Mouse (Mus musculus) heart, embryonic 13.5 days (tissue): Measurements from ENCODE around the gene Dok3. TPM values are rescaled to one million over a fixed set of nuclear protein-coding genes. Genes with fewer than 3 reads are reported as not detected.
A peak's percentile ranks its signal among the peaks of the same experiment; 100 is the strongest.

Experiments used
- ATAC-seq: fragments of 200-750 bp; cut with Nextera tagmentation; 2 replicates; pipeline ENCODE4 v1.8.0; 2017; ENCODE audit warnings: moderate TSS enrichment; ENCODE audit not compliant: insufficient number of reproducible peaks, low FRiP score, low TSS enrichment; ENCODE audit errors: extremely low read depth
- H3K27ac ChIP-seq: fragments of 300-500 bp; sonication (generic); replicated peaks from 2 replicates; pipeline ENCODE4 v1.5.1; 2015; ENCODE audit warnings: moderate library complexity, mild to moderate bottlenecking, inconsistent platforms
- H3K27me3 ChIP-seq: fragments of 300-500 bp; sonication (generic); replicated peaks from 2 replicates; pipeline ENCODE4 v1.6.1; 2015; ENCODE audit warnings: mild to moderate bottlenecking, inconsistent platforms
- H3K36me3 ChIP-seq: fragments of 300-500 bp; sonication (generic); 2 replicates; pipeline ENCODE4 v1.6.1; 2015; ENCODE audit warnings: mild to moderate bottlenecking, inconsistent platforms
- H3K4me1 ChIP-seq: fragments of 300-500 bp; sonication (generic); 2 replicates; pipeline ENCODE4 v1.6.1; 2015; ENCODE audit warnings: inconsistent platforms
- H3K4me2 ChIP-seq: fragments of 300-500 bp; sonication (generic); 2 replicates; pipeline ENCODE4 v1.6.1; 2015; ENCODE audit warnings: inconsistent platforms, mild to moderate bottlenecking, moderate library complexity
- H3K4me3 ChIP-seq: fragments of 300-500 bp; sonication (generic); 2 replicates; pipeline ENCODE4 v1.5.1; 2015; ENCODE audit warnings: moderate library complexity, mild to moderate bottlenecking, inconsistent platforms
- H3K9ac ChIP-seq: fragments of 300-500 bp; sonication (generic); 2 replicates; pipeline ENCODE4 v1.6.1; 2015; ENCODE audit warnings: inconsistent platforms, mild to moderate bottlenecking, moderate library complexity
- H3K9me3 ChIP-seq: fragments of 300-500 bp; sonication (generic); 2 replicates; pipeline ENCODE4 v1.6.1; 2016; ENCODE audit warnings: inconsistent platforms
- WGBS: fragments of 180-500 bp; shearing (Covaris S2); methylation state at CpG from one replicate; pipeline ENCODE4 v1.1.7; 2015; ENCODE audit warnings: mixed read lengths; 5-methylcytosine and 5-hydroxymethylcytosine counted together
- polyA plus RNA-seq: library from polyadenylated mRNA; unstranded; fragments of >200 nt; fragmentation: Nextera tagmentation; extraction: Ambion mirVana; gene quantifications from 2 replicates; pipeline ENCODE4 v1.2.1, GENCODE M21; 2015

Dok3 gene
- polyA plus RNA-seq, 1 experiment from 2014 or later, result 1.2 TPM

GRCm38 (mm10) chr13:55567949-55568348 lies 38.9 kb upstream of the Dok3 start:
- ATAC-seq, result no peak
- peaks cover 44% of the 10 kb centered on the region for H3K36me3 ChIP-seq
- H3K4me3 ChIP-seq, result no peak overlapping the region
- 79% methylated on average over 2 of the region's 2 CpGs for WGBS
- no peak overlapping the region for H3K9ac ChIP-seq
- H3K4me1 ChIP-seq, result peaks cover 12% of the 10 kb centered on the region
- H3K9me3 ChIP-seq, result no peaks in the 10 kb centered on the region
- H3K4me2 ChIP-seq, result no peak overlapping the region
- no peak overlapping the region for H3K27ac ChIP-seq
- no peaks in the 10 kb centered on the region for H3K27me3 ChIP-seq

- 76% methylated on average over 6 of the region's 6 CpGs for WGBS
- Histone ChIP-seq H3K27ac (no peak overlapping the region), H3K9me3 (no peaks in the 10 kb centered on the region), H3K36me3 (peaks cover 44% of the 10 kb centered on the region), H3K9ac (0 out of 2 replicates have a peak overlapping the region, but pooled peaks have one; percentile 44), H3K4me2 (no peak overlapping the region), H3K27me3 (no peaks in the 10 kb centered on the region), H3K4me3 (no peak overlapping the region), H3K4me1 (peaks cover 12% of the 10 kb centered on the region)
- ATAC-seq, result no peak
These were observed 37.9 kb upstream of the Dok3 start for GRCm38 (mm10) chr13:55567001-55567400.

GRCm38 (mm10) chr13:55563266-55563879 lies 34.3 kb upstream of the Dok3 start:
- Histone ChIP-seq H3K4me3 (no peak overlapping the region), H3K36me3 (peaks cover 42% of the 10 kb centered on the region), H3K9me3 (no peaks in the 10 kb centered on the region), H3K9ac (no peak overlapping the region), H3K4me2 (no peak overlapping the region), H3K4me1 (no peaks in the 10 kb centered on the region), H3K27me3 (no peaks in the 10 kb centered on the region), H3K27ac (no peak overlapping the region)
- 87% methylated on average over 7 of the region's 7 CpGs for WGBS
- no peak for ATAC-seq

DNA sequence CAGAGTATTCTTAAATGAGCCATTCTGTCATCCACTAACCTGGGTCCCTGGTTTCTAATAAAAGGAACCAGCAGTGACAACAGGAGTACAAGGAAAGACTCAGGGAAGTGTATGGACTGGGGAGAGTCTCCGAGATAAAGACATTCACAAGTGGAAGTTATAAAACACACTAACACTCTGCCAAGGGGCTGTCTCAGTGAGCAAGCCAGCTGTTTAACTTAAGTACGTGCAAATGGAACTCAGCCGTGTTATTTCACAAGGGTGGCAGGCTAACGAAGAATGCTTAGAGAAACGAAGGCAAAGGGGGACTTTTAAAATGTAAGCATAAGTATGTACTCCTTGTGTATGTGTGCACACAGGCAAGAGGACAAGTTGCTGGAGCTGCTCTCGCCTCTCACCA lies 28.4 kb upstream of the Dok3 start:
- no peak overlapping the region for H3K9ac ChIP-seq
- H3K36me3 ChIP-seq, result peaks cover 39% of the 10 kb centered on the region
- no peak overlapping the region for H3K4me2 ChIP-seq
- no peaks in the 10 kb centered on the region for H3K4me1 ChIP-seq
- H3K27me3 ChIP-seq, result no peaks in the 10 kb centered on the region
- no peaks in the 10 kb centered on the region for H3K9me3 ChIP-seq
- WGBS, result 82% methylated on average over 6 of the region's 6 CpGs
- ATAC-seq, result no peak
- H3K27ac ChIP-seq, result no peak overlapping the region
- no peak overlapping the region for H3K4me3 ChIP-seq

DNA sequence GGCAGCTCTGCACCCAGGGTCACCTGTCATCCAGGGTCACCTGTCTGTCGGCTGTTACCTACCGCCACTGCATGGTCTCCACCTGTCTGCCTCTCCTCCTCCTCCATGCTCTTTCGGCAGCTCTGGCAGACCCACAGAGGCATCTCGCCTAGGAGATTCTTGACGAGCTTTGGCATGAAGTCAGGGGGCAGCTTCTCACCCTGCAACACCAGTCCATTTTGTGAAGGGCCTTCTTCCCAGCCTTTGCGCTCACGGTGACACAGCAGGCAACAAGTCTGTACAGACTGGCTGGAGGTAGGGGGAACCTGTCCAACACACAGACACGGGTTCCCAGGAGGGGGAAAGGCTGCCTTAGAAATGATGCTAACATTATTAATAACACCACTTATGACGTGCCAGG lies 26.8 kb upstream of the Dok3 start:
- WGBS, result 87% methylated on average over 9 of the region's 9 CpGs

DNA sequence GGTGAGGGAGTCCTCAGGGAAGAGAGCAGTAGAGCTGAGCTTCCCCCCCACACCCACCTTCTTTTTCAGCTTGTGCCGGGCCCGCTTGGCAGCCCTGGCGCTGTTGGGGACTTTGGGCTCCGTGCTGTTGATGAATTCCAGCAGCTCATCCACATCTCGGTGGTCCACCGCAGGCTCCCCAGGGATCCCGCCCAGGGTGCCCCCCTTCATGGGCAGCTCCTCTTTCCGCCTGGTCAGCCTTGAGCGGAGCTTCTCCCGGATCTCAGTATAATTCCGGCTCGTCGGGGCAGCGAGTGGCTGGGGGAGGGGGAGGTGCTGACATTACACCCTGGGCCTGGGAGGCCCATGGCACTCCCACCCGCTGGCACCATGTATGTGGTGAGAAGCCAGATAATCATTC lies 20.0 kb upstream of the Dok3 start:
- peaks cover 97% of the 10 kb centered on the region for H3K36me3 ChIP-seq
- 84% methylated on average over 15 of the region's 15 CpGs for WGBS

More for the DNA sequence above, 26.8 kb upstream of the Dok3 start:
- Histone ChIP-seq H3K4me1 (no peaks in the 10 kb centered on the region), H3K9me3 (no peaks in the 10 kb centered on the region), H3K4me2 (no peak overlapping the region), H3K27ac (no peak overlapping the region), H3K4me3 (no peak overlapping the region), H3K36me3 (peaks cover 50% of the 10 kb centered on the region), H3K27me3 (no peaks in the 10 kb centered on the region), H3K9ac (no peak overlapping the region)
- ATAC-seq, result no peak

DNA sequence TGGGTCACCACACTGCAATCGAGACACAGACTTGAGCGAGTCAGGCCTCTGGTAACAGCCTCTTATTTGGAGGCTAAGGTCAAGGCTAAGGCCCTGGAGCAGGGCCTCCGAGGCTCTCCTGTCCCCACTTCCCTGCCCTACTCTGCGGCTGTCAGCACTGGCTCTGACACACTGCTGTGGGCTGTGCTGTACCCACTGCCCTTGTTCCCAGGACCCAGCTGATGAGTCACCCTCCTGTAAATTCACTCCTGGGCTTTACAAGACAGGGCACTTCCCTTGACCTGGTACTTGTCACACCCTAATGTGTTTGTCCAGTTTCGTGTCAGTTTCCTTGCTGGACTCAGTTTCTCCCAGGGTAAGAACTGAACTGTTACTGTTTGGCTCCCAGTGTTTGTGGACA lies 19.3 kb upstream of the Dok3 start:
- H3K9me3 ChIP-seq, result no peaks in the 10 kb centered on the region
- no peaks in the 10 kb centered on the region; the same call in 1 of the 2 replicates for H3K4me1 ChIP-seq
- peaks cover 97% of the 10 kb centered on the region for H3K36me3 ChIP-seq
- no peak overlapping the region for H3K27ac ChIP-seq
- H3K9ac ChIP-seq, result no peak overlapping the region
- no peaks in the 10 kb centered on the region for H3K27me3 ChIP-seq
- H3K4me2 ChIP-seq, result no peak overlapping the region
- WGBS, result 77% methylated on average over 5 of the region's 5 CpGs
- H3K4me3 ChIP-seq, result no peak overlapping the region
- no peak for ATAC-seq

More for the DNA sequence above, 20.0 kb upstream of the Dok3 start:
- H3K27me3 ChIP-seq, result no peaks in the 10 kb centered on the region
- no peak overlapping the region for H3K4me3 ChIP-seq
- H3K9ac ChIP-seq, result no peak overlapping the region
- no peak overlapping the region for H3K4me2 ChIP-seq
- no peaks in the 10 kb centered on the region for H3K9me3 ChIP-seq
- H3K4me1 ChIP-seq, result no peaks in the 10 kb centered on the region; the same call in 1 of the 2 replicates
- no peak overlapping the region for H3K27ac ChIP-seq
- ATAC-seq, result no peak

GRCm38 (mm10) chr13:55547916-55548315 lies 18.8 kb upstream of the Dok3 start:
- Histone ChIP-seq H3K9me3 (no peaks in the 10 kb centered on the region), H3K9ac (no peak overlapping the region), H3K36me3 (peaks cover 98% of the 10 kb centered on the region), H3K4me3 (no peak overlapping the region), H3K27ac (no peak overlapping the region), H3K4me2 (no peak overlapping the region), H3K4me1 (no peaks in the 10 kb centered on the region; the same call in 1 of the 2 replicates), H3K27me3 (no peaks in the 10 kb centered on the region)
- ATAC-seq, result no peak
- WGBS, result 83% methylated on average over 2 of the region's 2 CpGs

DNA sequence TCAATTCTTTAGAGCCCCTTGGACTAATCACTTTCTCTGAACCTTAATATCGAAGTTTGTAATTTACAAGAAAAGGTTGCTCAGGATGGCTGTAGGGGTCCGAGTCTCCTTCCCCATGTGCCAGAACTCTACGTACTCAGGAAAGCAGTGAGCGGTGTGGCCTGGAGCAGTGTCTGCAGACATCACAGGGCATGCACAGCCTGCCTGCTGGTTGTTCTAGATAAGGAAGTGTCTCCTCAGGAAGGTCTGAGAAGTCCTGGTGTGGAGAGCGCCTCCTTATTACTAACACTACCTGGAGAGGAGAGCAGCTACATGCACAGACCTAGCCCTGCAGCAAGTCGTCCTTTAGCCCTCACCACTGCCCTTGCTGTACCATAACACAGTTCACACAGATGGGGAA lies 15.7 kb upstream of the Dok3 start:
- 82% methylated on average over 6 of the region's 6 CpGs for WGBS
- H3K36me3 ChIP-seq, result peaks cover 100% of the 10 kb centered on the region
- no peak for ATAC-seq
- no peak overlapping the region for H3K4me3 ChIP-seq
- H3K9me3 ChIP-seq, result no peaks in the 10 kb centered on the region
- no peak overlapping the region for H3K4me2 ChIP-seq
- no peak overlapping the region for H3K9ac ChIP-seq
- H3K27me3 ChIP-seq, result no peaks in the 10 kb centered on the region
- H3K4me1 ChIP-seq, result no peaks in the 10 kb centered on the region; the same call in 1 of the 2 replicates
- no peak overlapping the region for H3K27ac ChIP-seq

GRCm38 (mm10) chr13:55543447-55543846 lies 14.4 kb upstream of the Dok3 start:
- 89% methylated on average over 8 of the region's 8 CpGs for WGBS
- no peak overlapping the region for H3K27ac ChIP-seq

GRCm38 (mm10) chr13:55542891-55543290 lies 13.8 kb upstream of the Dok3 start:
- Histone ChIP-seq H3K4me2 (no peak overlapping the region), H3K36me3 (peaks cover 98% of the 10 kb centered on the region), H3K27me3 (no peaks in the 10 kb centered on the region), H3K9me3 (no peaks in the 10 kb centered on the region), H3K4me3 (no peak overlapping the region), H3K9ac (no peak overlapping the region), H3K4me1 (no peaks in the 10 kb centered on the region), H3K27ac (no peak overlapping the region)
- ATAC-seq, result no peak
- 93% methylated on average over 4 of the region's 4 CpGs for WGBS

More at GRCm38 (mm10) chr13:55543447-55543846, 14.4 kb upstream of the Dok3 start:
- no peaks in the 10 kb centered on the region for H3K27me3 ChIP-seq
- ATAC-seq, result no peak
- H3K9me3 ChIP-seq, result no peaks in the 10 kb centered on the region
- H3K4me3 ChIP-seq, result no peak overlapping the region
- no peaks in the 10 kb centered on the region for H3K4me1 ChIP-seq
- no peak overlapping the region for H3K9ac ChIP-seq
- H3K4me2 ChIP-seq, result no peak overlapping the region
- H3K36me3 ChIP-seq, result peaks cover 100% of the 10 kb centered on the region

DNA sequence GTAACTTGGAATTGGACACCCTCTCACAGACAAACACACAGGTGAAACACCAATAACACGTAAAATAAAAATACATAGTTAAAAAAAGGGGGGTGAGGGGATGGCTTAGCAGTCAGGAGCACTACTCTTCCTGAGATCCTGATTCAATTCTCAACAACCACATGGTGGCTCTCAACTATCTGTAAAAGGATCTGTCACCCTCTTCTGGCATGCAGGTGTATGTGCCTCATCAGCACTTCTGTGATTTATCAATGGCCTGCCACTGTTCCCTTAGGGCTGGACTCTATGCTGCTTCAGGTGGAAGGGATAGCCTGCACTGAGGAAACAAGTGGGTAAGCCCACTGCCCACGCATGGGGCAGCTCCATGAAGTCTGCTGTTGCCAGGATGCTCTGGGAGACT lies 11.8 kb upstream of the Dok3 start:
- no peak for ATAC-seq
- WGBS, result 86% methylated on average over 2 of the region's 2 CpGs
- Histone ChIP-seq H3K27ac (no peak overlapping the region), H3K36me3 (peaks cover 86% of the 10 kb centered on the region), H3K27me3 (no peaks in the 10 kb centered on the region), H3K9me3 (no peaks in the 10 kb centered on the region), H3K9ac (no peak overlapping the region), H3K4me1 (peaks cover 6% of the 10 kb centered on the region), H3K4me2 (no peak overlapping the region), H3K4me3 (no peak overlapping the region)
